Mouse (Mus musculus): ENCODE measurements around the gene Ttc21a. TPM values are rescaled to one million over a fixed set of nuclear protein-coding genes. Genes with fewer than 3 reads are reported as not detected.

Ttc21a gene
- total and polyA plus RNA-seq, 3 experiments: 0.02 to 0.38 TPM; not detected in 1

- TF ChIP-seq GATA1 (IDR thresholded peaks at IDR 0.05; ENCODE audit: borderline replicate concordance, low read length): no peak
- TF ChIP-seq TAL1 (conservative IDR thresholded peaks at IDR 0.05; ENCODE audit: low read depth, low read length): no peak
- TF ChIP-seq CTCF (IDR thresholded peaks at IDR 0.05; ENCODE audit: low read depth, low read length): no peak
- TF ChIP-seq POLR2AphosphoS5 (IDR thresholded peaks at IDR 0.05; ENCODE audit: insufficient replicate concordance, low read depth, low read length): no peak
- TF ChIP-seq GATA2 (IDR thresholded peaks at IDR 0.05; ENCODE audit: borderline replicate concordance, low read depth, low read length): no peak
- Histone ChIP-seq H3K4me1 (ENCODE audit: insufficient read depth, low read depth, low read length) (peaks cover 38% of the 10 kb centered on the region), H3K9me3 (replicated peaks) (no peaks in the 10 kb centered on the region), H3K27me3 (ENCODE audit: insufficient read depth, low read length) (peaks cover 20% of the 10 kb centered on the region), H3K4me3 (ENCODE audit: low read depth, low read length) (no peak overlapping the region), H3K36me3 (replicated peaks) (no peaks in the 10 kb centered on the region)
- ATAC-seq (ENCODE audit: extremely low read depth, insufficient number of reproducible peaks, low FRiP score, poor library complexity, severe bottlenecking): no peak
- DNase-seq (ENCODE audit: low spot score): no peak
These were observed 63.4 kb downstream of the Ttc21a start for GRCm38 (mm10) chr9:120000761-120001160.

DNA sequence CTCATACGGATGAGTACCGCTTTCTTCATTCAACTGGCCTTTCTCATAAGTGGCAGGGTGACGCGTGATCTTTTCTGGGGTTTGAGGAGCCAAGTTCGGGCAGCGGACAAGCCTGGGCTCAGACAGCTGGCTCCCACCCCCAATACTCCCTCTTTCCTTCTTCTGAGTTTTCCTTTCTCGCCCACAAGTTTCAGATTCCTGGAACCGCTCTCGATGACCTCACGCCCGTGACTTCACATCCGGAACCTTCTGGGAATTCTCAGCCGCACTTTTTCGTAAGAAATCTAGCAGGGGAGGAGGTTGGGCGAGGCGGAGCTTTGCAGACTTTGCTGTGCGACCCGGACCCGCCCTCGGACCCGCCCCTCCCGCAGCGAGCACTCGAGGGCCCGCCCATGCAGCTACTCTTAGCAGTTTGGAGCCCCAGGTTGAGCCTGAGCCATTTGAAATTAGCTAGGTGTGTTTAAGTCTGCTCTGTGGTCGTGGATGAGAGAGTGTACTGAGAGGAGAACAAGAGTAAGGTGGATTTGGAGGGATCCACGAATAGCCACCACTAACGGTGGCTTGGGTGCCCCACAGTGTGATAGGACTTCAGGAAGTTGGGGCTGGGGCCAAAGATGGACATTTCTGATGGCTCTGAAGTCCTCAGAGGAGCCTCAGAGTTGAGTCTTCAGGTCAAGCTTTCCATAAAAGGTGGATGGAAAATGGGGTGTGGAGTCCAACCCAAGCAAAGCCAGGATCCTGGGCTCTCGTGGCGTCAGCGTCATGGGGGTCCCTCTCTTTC lies 64.7 kb downstream of the Ttc21a start:
- DNase-seq (ENCODE audit: low spot score): peak; percentile 87
- TF ChIP-seq GATA2 (IDR thresholded peaks at IDR 0.05; ENCODE audit: borderline replicate concordance, low read depth, low read length) (no peak), GATA1 (IDR thresholded peaks at IDR 0.05; ENCODE audit: borderline replicate concordance, low read length) (no peak), CTCF (IDR thresholded peaks at IDR 0.05; ENCODE audit: low read depth, low read length) (no peak), TAL1 (conservative IDR thresholded peaks at IDR 0.05; ENCODE audit: low read depth, low read length) (no peak), POLR2AphosphoS5 (IDR thresholded peaks at IDR 0.05; ENCODE audit: insufficient replicate concordance, low read depth, low read length) (no peak)
- H3K27me3 ChIP-seq (ENCODE audit: insufficient read depth, low read length): peaks cover 23% of the 10 kb centered on the region
- H3K36me3 ChIP-seq (replicated peaks): no peaks in the 10 kb centered on the region
- H3K9me3 ChIP-seq (replicated peaks): no peaks in the 10 kb centered on the region
- peak; percentile 86 for ATAC-seq (ENCODE audit: extremely low read depth, insufficient number of reproducible peaks, low FRiP score, poor library complexity, severe bottlenecking)
- H3K4me3 ChIP-seq (ENCODE audit: low read depth, low read length): peak overlapping the region; percentile 69
- peaks cover 38% of the 10 kb centered on the region for H3K4me1 ChIP-seq (ENCODE audit: insufficient read depth, low read depth, low read length)

- Histone ChIP-seq H3K4me3 (ENCODE audit: low read depth, low read length) (no peak overlapping the region), H3K27me3 (ENCODE audit: insufficient read depth, low read length) (peaks cover 28% of the 10 kb centered on the region), H3K36me3 (replicated peaks) (no peaks in the 10 kb centered on the region), H3K4me1 (ENCODE audit: insufficient read depth, low read depth, low read length) (peaks cover 38% of the 10 kb centered on the region), H3K9me3 (replicated peaks) (peaks cover 7% of the 10 kb centered on the region)
- TF ChIP-seq TAL1 (conservative IDR thresholded peaks at IDR 0.05; ENCODE audit: low read depth, low read length) (no peak), GATA2 (IDR thresholded peaks at IDR 0.05; ENCODE audit: borderline replicate concordance, low read depth, low read length) (no peak), GATA1 (IDR thresholded peaks at IDR 0.05; ENCODE audit: borderline replicate concordance, low read length) (no peak), CTCF (IDR thresholded peaks at IDR 0.05; ENCODE audit: low read depth, low read length) (no peak), POLR2AphosphoS5 (IDR thresholded peaks at IDR 0.05; ENCODE audit: insufficient replicate concordance, low read depth, low read length) (no peak)
- no peak for DNase-seq (ENCODE audit: low spot score)
- no peak for ATAC-seq (ENCODE audit: extremely low read depth, insufficient number of reproducible peaks, low FRiP score, poor library complexity, severe bottlenecking)
These were observed 65.5 kb downstream of the Ttc21a start for GRCm38 (mm10) chr9:120002893-120003292.

DNA sequence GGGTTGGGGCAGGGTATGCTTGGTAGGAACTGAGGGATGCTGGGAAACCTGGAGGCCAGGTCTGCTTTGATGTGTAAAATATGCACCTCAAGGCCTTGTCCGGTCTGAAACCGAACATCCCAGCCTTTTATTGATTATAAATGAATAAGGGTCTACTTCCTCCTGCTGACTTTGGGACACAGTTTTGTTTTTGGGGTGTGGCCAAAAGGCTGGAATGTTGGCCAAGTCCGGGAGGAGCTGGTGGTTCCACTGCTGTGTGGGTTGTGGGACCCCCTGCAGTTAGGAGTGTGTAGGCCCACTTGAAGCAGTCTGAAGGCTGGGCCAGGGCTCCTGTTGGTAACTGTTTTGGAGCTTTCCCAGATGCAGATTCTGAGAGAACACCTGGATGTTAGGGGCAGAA lies 68.5 kb downstream of the Ttc21a start:
- Histone ChIP-seq H3K36me3 (replicated peaks) (no peaks in the 10 kb centered on the region), H3K4me3 (ENCODE audit: low read depth, low read length) (no peak overlapping the region), H3K4me1 (ENCODE audit: insufficient read depth, low read depth, low read length) (peaks cover 28% of the 10 kb centered on the region), H3K9me3 (replicated peaks) (peaks cover 7% of the 10 kb centered on the region), H3K27me3 (ENCODE audit: insufficient read depth, low read length) (peaks cover 14% of the 10 kb centered on the region)
- ATAC-seq (ENCODE audit: extremely low read depth, insufficient number of reproducible peaks, low FRiP score, poor library complexity, severe bottlenecking): no peak
- no peak for DNase-seq (ENCODE audit: low spot score)
- TF ChIP-seq GATA2 (IDR thresholded peaks at IDR 0.05; ENCODE audit: borderline replicate concordance, low read depth, low read length) (no peak), TAL1 (conservative IDR thresholded peaks at IDR 0.05; ENCODE audit: low read depth, low read length) (no peak), GATA1 (IDR thresholded peaks at IDR 0.05; ENCODE audit: borderline replicate concordance, low read length) (no peak), CTCF (IDR thresholded peaks at IDR 0.05; ENCODE audit: low read depth, low read length) (no peak), POLR2AphosphoS5 (IDR thresholded peaks at IDR 0.05; ENCODE audit: insufficient replicate concordance, low read depth, low read length) (no peak)

- peaks cover 7% of the 10 kb centered on the region for H3K9me3 ChIP-seq (replicated peaks)
- no peak overlapping the region for H3K4me3 ChIP-seq (ENCODE audit: low read depth, low read length)
- DNase-seq (ENCODE audit: low spot score) (no peak), ATAC-seq (ENCODE audit: extremely low read depth, insufficient number of reproducible peaks, low FRiP score, poor library complexity, severe bottlenecking) (no peak)
- peaks cover 19% of the 10 kb centered on the region for H3K27me3 ChIP-seq (ENCODE audit: insufficient read depth, low read length)
- TF ChIP-seq TAL1 (conservative IDR thresholded peaks at IDR 0.05; ENCODE audit: low read depth, low read length): no peak
- TF ChIP-seq GATA2 (IDR thresholded peaks at IDR 0.05; ENCODE audit: borderline replicate concordance, low read depth, low read length): no peak
- TF ChIP-seq CTCF (IDR thresholded peaks at IDR 0.05; ENCODE audit: low read depth, low read length): no peak
- TF ChIP-seq GATA1 (IDR thresholded peaks at IDR 0.05; ENCODE audit: borderline replicate concordance, low read length): no peak
- no peak for TF ChIP-seq POLR2AphosphoS5 (IDR thresholded peaks at IDR 0.05; ENCODE audit: insufficient replicate concordance, low read depth, low read length)
- no peaks in the 10 kb centered on the region for H3K36me3 ChIP-seq (replicated peaks)
- H3K4me1 ChIP-seq (ENCODE audit: insufficient read depth, low read depth, low read length): peaks cover 19% of the 10 kb centered on the region
These were observed 70.4 kb downstream of the Ttc21a start for GRCm38 (mm10) chr9:120007833-120008232.

GRCm38 (mm10) chr9:120009226-120009841 lies 71.9 kb downstream of the Ttc21a start:
- Histone ChIP-seq H3K27me3 (ENCODE audit: insufficient read depth, low read length) (peaks cover 27% of the 10 kb centered on the region), H3K4me3 (ENCODE audit: low read depth, low read length) (no peak overlapping the region), H3K9me3 (replicated peaks) (peaks cover 7% of the 10 kb centered on the region), H3K36me3 (replicated peaks) (no peaks in the 10 kb centered on the region), H3K4me1 (ENCODE audit: insufficient read depth, low read depth, low read length) (peaks cover 13% of the 10 kb centered on the region)
- DNase-seq (ENCODE audit: low spot score) (no peak), ATAC-seq (ENCODE audit: extremely low read depth, insufficient number of reproducible peaks, low FRiP score, poor library complexity, severe bottlenecking) (no peak)
- TF ChIP-seq TAL1 (conservative IDR thresholded peaks at IDR 0.05; ENCODE audit: low read depth, low read length): no peak
- no peak for TF ChIP-seq POLR2AphosphoS5 (IDR thresholded peaks at IDR 0.05; ENCODE audit: insufficient replicate concordance, low read depth, low read length)
- TF ChIP-seq GATA1 (IDR thresholded peaks at IDR 0.05; ENCODE audit: borderline replicate concordance, low read length): no peak
- no peak for TF ChIP-seq GATA2 (IDR thresholded peaks at IDR 0.05; ENCODE audit: borderline replicate concordance, low read depth, low read length)
- TF ChIP-seq CTCF (IDR thresholded peaks at IDR 0.05; ENCODE audit: low read depth, low read length): no peak

Data from G1E (cell line).